Mouse (Mus musculus) kidney, adult 2 months (tissue): ENCODE measurements around the gene Foxn1.

Experiments
- CTCF ChIP-seq: fragments of 200-500 bp; conservative IDR thresholded peaks from 2 replicates; pipeline ENCODE4 v1.5.1; 2011; ENCODE audit warnings: low read depth, mild to moderate bottlenecking, control low read depth, low read length, moderate library complexity, mixed read lengths; ENCODE audit not compliant: insufficient read depth, insufficient read length
- POLR2A ChIP-seq: fragments of 200-500 bp; IDR thresholded peaks from one replicate; pipeline ENCODE4 v1.6.1; 2011; ENCODE audit warnings: low read depth, low read length, control low read depth

GRCm38 (mm10) chr11:78401469-78401868, 15.1 kb upstream of the Foxn1 start:
- TF ChIP-seq CTCF (no peak), POLR2A (no peak)
